Mouse (Mus musculus): ENCODE data around the gene Camk1d.

DNA sequence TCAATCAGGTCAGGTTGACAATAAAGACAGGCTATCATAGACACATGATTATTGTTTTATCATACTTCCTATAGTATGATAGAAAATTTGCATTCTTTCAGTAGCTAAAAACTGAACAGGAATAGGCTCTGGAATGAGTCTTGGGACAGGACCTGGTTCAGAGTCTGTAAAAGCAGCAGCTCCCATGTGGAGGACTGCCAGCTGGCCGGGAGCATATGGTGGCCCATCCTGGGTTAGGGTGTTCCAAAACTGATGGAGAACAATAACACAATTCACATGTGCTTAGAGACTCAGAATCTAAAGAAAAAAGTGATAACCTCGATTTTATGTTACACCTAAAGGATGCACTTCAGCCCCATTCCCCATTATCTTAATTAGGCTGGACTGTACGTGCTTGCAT, 343.0 kb downstream of the Camk1d start:
- TF ChIP-seq CTCF (IDR thresholded peaks at IDR 0.05; ENCODE audit: low read depth) (no peak), EP300 (IDR thresholded peaks at IDR 0.05; ENCODE audit: low read depth) (no peak)
